Mouse (Mus musculus): ENCODE results near the gene Cyld. TPM values are rescaled to one million over a fixed set of nuclear protein-coding genes. Genes with fewer than 3 reads are reported as not detected.

The Cyld gene
- total RNA-seq, 2 experiments from 2014 or later: 12.2 to 14.2 TPM

GRCm38 (mm10) chr8:88793324-88793722, 96.5 kb downstream of the Cyld start:
- no peak for DNase-seq

- DNase-seq: no peak
Measured at GRCm38 (mm10) chr8:88793746-88794614, 97.2 kb downstream of the Cyld start.

DNA sequence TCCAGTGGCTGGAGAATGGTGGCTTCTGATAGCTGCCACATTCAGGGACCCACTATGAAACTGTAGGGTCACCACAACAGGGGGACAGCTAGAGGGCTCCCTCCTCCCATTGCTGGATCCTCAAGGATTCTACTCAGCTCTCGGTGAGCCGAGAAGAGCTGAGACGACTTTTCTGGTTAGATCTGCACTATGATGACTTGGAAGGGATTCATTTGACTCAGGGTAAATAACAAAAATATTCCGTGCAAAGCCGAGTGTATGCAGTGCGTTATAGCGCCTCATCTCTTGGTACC, 97.7 kb downstream of the Cyld start:
- DNase-seq: no peak

GRCm38 (mm10) chr8:88795896-88796295, 99.1 kb downstream of the Cyld start:
- no peak for DNase-seq

DNA sequence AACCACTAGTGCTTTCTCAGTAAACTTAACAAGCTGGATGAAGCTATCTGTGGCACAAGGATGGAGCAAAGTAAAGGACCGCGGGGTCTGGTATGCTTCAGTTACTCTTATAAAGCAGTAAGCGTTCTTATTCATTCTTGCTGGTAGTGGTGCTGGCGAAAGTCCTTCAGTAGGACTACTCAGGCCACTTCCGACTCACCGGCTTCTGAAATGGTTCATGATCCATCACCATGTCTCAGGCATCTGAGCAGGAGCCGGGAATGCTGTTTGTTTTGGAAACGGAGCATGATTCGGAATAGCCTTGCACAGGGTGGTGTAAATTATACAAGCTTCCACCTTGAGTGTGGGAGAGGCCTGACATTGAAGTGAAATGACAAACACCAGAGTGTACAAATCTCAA, 99.8 kb downstream of the Cyld start:
- no peak for DNase-seq

Other genes starting within 250 kb of the Cyld start
- 1 to 10 TPM; 6.5 to 8.2 TPM for gene Nkd1, start 175.7 kb upstream of the Cyld start, total RNA-seq (2021)
- gene Snx20, start 60.9 kb upstream of the Cyld start, total RNA-seq (2021): 1 to 10 TPM in 1 of 2 experiments, under 1 TPM in 1; 0.63 to 1.1 TPM
- gene Nod2, start 49.7 kb upstream of the Cyld start, total RNA-seq (2021): 1 to 10 TPM; 1.1 to 1.4 TPM